Mouse (Mus musculus): ENCODE measurements around the gene Rwdd4a.

DNA sequence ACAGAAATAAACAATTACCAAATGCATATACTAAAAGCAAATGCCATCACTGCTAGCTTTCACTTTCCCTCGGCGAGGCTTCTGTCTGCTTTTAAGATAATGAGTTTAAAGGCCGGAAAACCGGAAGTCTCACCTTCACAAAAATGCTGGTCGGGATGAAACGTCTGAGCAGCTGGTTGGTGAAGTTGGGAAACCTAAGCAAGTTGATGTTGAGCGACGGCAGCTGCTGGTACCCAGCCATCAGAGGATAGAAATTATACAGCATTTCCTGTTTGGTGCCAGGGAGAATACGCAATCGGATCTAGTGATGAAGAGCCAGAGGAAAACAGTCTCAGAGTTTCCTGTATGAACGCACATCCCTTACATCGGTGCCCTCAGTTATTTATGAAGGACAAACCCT, 40.4 kb upstream of the Rwdd4a start:
- TF ChIP-seq POLR2A (IDR thresholded peaks at IDR 0.05; ENCODE audit: extremely low read depth, insufficient read depth, low read length) = no peak
- no peak for TF ChIP-seq CTCF (IDR thresholded peaks at IDR 0.05; ENCODE audit: low read depth, low read length)
